Mouse (Mus musculus) mouse trophoblast stem cell (cell line): Measurements from ENCODE around the gene Pxn.

Source experiments
- in situ Hi-C, 2 experiments: fragments of 300-500 bp; cut with MseI, MboI; formaldehyde crosslinking; loops; 2 replicates in 1 of 2; 3 replicates in 1 of 2; pipeline ENCODE4 v1.15.1; 2025

The Pxn gene

GRCm38 (mm10) chr5:115506454-115507201 lies at the start of gene Pxn:
Pxn (plus strand) TSS chr5:115506676.
- in situ Hi-C loops = loop anchor here (5.0 kb wide), 1 partner anchor 36 kb away; no protein-coding TSS in a partner anchor

GRCm38 (mm10) chr5:115458918-115459317 lies 47.6 kb upstream of the Pxn start:
- in situ Hi-C loops = no loop called here

- in situ Hi-C loops = no loop called here
These were observed 41.9 kb upstream of the Pxn start for GRCm38 (mm10) chr5:115464408-115465115.

GRCm38 (mm10) chr5:115465642-115466420 lies 40.6 kb upstream of the Pxn start, which contains the start of gene Pla2g1b:
Pla2g1b (plus strand) TSS chr5:115466262.
- in situ Hi-C loops = no loop called here

- in situ Hi-C loops = no loop called here
These were observed 36.7 kb upstream of the Pxn start for GRCm38 (mm10) chr5:115469791-115470190.

GRCm38 (mm10) chr5:115470766-115471531 lies 35.5 kb upstream of the Pxn start:
- in situ Hi-C loops = no loop called here

GRCm38 (mm10) chr5:115473191-115473590 lies 33.3 kb upstream of the Pxn start:
- in situ Hi-C loops = no loop called here

- in situ Hi-C loops = no loop called here
These were observed 32.2 kb upstream of the Pxn start for GRCm38 (mm10) chr5:115474174-115474828.

DNA sequence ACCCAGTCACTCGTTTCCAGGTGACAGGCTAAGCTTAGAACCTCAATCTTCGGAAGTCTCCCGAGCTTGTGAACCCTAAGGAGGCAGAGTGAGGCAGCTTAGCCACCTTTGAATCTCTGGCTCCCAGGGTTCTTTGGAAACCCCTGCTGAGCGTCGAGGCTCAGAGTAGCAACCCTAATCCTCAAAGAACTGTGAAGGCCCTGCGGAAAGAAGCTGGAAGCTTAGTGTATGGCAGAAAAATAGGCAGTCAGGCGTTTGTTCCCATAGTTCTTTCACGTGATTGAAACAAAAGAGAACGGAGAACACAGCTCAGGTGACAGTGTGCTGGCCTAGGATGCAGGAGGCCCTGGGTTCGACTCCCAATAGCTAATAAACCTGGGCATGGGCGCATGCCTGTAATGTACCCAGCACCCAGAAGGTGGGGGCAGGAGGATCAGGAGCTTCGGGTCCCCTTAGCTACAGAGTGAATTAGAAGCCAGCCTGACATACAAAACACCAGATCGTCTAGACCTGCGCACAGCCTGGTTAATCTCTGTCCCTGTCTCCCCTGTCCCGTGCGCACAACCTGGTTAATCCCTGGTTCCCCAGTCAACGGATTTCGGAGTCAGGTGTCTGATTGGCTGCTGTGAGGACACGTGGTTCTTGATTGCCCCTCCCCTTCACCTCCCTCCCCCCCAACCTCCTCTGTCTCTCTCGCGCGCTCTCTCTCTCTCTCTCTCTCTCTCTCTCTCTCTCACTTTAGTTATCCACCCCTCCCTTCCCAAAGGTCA lies 31.0 kb upstream of the Pxn start:
- in situ Hi-C loops = no loop called here

- in situ Hi-C loops = no loop called here
These were observed 30.3 kb upstream of the Pxn start for GRCm38 (mm10) chr5:115476107-115476727.

- in situ Hi-C loops = no loop called here
These were observed 26.9 kb upstream of the Pxn start for GRCm38 (mm10) chr5:115479561-115479960.

DNA sequence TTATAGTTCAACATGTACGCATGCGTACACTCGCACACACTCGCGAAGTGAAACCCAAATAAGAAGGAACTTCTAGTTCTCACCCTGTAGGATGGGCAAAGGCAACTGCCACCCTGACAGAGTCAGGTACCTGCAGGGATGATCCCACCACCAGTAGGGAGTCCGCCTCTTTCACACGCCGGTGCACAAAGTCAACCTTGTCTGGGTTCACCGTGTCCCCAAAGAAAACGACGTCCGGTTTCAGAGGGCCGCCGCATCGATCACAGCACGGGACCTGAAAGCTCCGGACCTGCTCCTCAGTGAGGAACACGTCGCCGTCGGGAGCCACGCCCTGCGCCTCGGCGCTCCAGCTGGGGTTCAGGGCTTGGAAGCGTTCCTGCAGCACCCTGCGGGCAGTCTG lies 26.4 kb upstream of the Pxn start:
- in situ Hi-C loops = no loop called here

DNA sequence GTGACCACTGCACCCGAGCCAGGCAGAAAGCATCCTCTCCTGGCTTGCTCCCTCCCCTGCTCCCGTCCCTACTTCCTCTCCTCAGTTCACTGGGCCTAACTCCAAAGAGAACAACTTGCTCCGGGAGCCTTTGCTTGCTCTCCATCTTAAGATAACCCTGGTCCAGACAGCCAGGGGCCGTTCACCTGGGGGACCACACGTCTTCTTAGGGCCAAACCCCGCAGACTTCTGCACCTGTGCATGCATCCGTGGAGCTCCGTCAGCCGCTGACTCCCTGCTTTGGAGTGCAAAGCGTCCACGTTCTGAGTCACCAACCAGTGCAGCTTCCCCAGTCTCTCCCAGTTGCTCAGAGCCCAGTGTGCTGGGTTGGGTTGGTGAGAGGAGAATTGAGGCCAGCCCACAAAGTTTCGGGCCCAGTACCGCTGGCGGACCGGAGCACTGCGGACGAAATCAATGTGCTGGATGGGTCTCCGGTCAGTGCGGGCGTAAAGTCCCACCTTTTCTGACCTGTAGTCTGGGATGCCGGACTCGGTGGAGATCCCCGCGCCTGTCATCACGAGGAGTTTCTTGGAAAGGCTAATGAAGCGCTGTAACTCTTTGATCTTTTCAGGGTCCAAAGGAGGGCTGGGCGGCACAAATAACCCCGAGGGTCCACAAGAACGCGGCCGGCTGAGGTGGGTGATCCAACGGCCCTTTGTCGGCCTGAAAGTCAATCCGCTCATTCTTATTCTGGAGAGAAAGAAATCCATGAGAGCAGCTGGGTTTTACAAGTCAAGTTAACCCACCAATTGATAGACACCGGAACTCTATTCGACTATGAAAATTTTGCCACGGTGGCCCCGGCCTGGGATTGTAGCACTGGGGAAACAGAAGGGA lies 23.8 kb upstream of the Pxn start:
- in situ Hi-C loops = no loop called here

GRCm38 (mm10) chr5:115483385-115483784 lies 23.1 kb upstream of the Pxn start:
- in situ Hi-C loops = no loop called here

DNA sequence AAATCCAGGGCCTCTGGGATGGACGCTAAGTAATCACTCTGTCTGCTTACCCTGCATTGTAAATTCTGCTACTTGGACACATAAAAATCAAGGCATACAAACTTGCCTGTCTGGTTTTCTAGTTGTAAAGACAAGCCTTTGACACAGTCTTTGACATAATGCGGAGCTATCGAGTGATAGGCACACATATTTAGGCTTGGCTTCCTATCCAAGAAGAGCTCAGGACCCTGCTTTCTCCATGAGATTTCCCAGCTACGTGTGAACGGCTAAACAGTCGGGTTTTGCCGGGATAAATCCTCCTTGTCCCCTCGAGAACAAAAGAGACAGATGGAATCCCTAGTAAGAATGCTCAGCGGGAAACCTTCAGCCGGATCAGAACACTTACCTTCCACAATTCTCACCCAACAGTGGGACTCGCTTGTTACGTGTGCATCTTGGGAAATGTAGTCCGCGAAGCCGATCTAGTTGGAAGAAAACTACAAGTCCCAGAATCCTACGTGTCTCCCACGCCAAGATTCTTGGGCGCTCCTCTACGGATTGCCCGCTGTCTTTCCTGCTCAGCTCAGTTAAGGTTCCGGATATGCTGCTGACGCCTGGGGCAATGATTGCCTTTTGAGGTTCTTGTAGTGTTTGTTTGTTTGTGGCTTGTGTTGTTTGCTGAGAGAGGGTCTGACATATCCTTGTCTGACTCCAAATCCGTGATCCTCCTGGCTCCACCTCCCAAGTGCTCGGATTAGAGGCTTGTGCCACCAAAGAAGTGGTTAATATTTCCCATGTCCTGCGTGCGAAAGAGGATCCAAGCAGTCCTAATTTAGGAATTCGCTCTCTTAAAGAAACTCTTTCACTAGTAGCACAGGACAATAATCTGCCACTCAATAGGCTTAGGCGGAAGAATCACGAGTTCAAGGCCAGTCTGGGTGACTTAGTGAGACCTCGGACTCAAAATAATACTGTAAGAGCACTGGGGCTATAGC lies 22.2 kb upstream of the Pxn start, which contains the start of gene Sirt4:
Gene Sirt4, minus strand, starts transcription at position 779 of the 974 bp plus-strand sequence.
- in situ Hi-C loops = no loop called here

GRCm38 (mm10) chr5:115484996-115485395 lies 21.5 kb upstream of the Pxn start:
- in situ Hi-C loops = no loop called here

- in situ Hi-C loops = no loop called here
These were observed 20.8 kb upstream of the Pxn start for GRCm38 (mm10) chr5:115485489-115486205.
